Mouse (Mus musculus) neural tube, embryonic 11.5 days (tissue): Measurements from ENCODE around the gene Hist1h1a. TPM values are rescaled to one million over a fixed set of nuclear protein-coding genes. Genes with fewer than 3 reads are reported as not detected.

ENCODE experiments used
- ATAC-seq: fragments of 200-750 bp; cut with Nextera tagmentation; 2 replicates; pipeline ENCODE4 v1.8.0; 2017; ENCODE audit warnings: moderate number of reproducible peaks, mild to moderate bottlenecking, moderate TSS enrichment, moderate library complexity; ENCODE audit not compliant: insufficient read depth, low FRiP score, low TSS enrichment
- DNase-seq: peaks from one replicate; pipeline ENCODE4 v3.0.0-alpha.2; 2015; ENCODE audit warnings: low spot score
- H3K27ac ChIP-seq: fragments of 300-500 bp; sonication (generic); 2 replicates; pipeline ENCODE4 v1.5.1; 2014; ENCODE audit warnings: low read depth, mild to moderate bottlenecking, low read length
- H3K27me3 ChIP-seq: fragments of 300-500 bp; sonication (generic); 2 replicates; pipeline ENCODE4 v1.6.1; 2014; ENCODE audit warnings: mild to moderate bottlenecking, low read length, mixed read lengths; ENCODE audit not compliant: control insufficient read depth, insufficient read depth
- H3K36me3 ChIP-seq: fragments of 300-500 bp; sonication (generic); 2 replicates; pipeline ENCODE4 v1.6.1; 2014; ENCODE audit warnings: mild to moderate bottlenecking, low read length, moderate library complexity, mixed read lengths; ENCODE audit not compliant: control insufficient read depth, insufficient read depth
- H3K4me1 ChIP-seq: fragments of 300-500 bp; sonication (generic); 2 replicates; pipeline ENCODE4 v1.6.1; 2014; ENCODE audit warnings: low read length, mixed read lengths; ENCODE audit not compliant: control insufficient read depth, insufficient read depth
- H3K4me2 ChIP-seq: fragments of 300-500 bp; sonication (generic); 2 replicates; pipeline ENCODE4 v1.6.1; 2014; ENCODE audit warnings: low read depth, mild to moderate bottlenecking, moderate library complexity
- H3K4me3 ChIP-seq: fragments of 300-500 bp; sonication (generic); 2 replicates; pipeline ENCODE4 v1.5.1; 2014; ENCODE audit warnings: low read depth, low read length
- H3K9ac ChIP-seq: fragments of 300-500 bp; sonication (generic); 2 replicates; pipeline ENCODE4 v1.6.1; 2014; ENCODE audit warnings: mild to moderate bottlenecking, low read length
- H3K9me3 ChIP-seq: fragments of 300-500 bp; sonication (generic); 2 replicates; pipeline ENCODE4 v1.6.1; 2016; ENCODE audit warnings: low read length; ENCODE audit not compliant: control insufficient read depth
- WGBS: fragments of 180-500 bp; shearing (Covaris S2); extraction: QIAGEN DNeasy Blood & Tissue Kit; methylation state at CpG from one replicate; pipeline ENCODE4 v1.1.7; 2014; 5-methylcytosine and 5-hydroxymethylcytosine counted together
- microRNA-seq: library from miRNA; unstranded; fragments of <30 nt; microRNA quantifications from one replicate; pipeline ENCODE4, GENCODE M21; 2016
- polyA plus RNA-seq: library from polyadenylated mRNA; unstranded; fragments of >200 nt; fragmentation: Nextera tagmentation; extraction: Ambion mirVana; gene quantifications from 2 replicates; pipeline ENCODE4 v1.2.1, GENCODE M21; 2014

Hist1h1a gene
- polyA plus RNA-seq, 1 experiment from 2014 or later = 1.1 TPM

DNA sequence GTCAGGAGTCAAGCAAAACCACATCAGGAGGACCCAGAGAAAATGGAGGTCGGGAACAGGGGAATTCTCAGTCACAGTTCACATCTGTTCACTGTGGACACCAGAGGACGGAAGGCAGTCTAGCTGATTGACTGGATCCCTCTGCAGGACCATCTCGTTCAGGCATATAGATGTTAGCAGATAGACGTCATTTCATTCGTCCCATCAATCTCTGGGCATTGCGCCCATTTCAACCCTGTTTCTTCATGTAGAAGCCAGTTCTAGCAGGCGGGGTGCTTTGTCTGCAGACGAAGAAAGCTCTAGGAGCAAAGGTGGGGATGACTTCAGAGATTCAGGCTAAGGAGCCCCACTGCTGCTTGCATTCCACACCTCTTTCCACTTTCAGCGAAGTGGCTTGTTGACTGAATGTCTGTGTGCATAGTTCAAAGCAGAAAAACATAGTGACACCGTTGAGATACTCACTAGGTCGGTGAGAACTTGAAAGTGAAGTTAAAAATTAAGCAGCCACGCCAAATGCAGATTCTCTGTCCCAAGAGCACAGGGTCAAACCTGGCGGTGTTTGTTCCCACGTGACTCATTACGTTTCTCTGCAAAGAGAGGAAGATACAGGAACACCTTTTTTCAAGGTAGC is 43.1 kb downstream of the Hist1h1a start, which contains the start of gene Slc17a2:
TSS of gene Slc17a2 (plus strand) at position 572 of the 631 bp plus-strand sequence.
- Histone ChIP-seq H3K4me2 (no peak within 1 kb of the TSS), H3K4me1 (no peaks in the 10 kb centered on the region), H3K9ac (no peak within 1 kb of the TSS), H3K9me3 (no peaks in the 10 kb centered on the region), H3K27me3 (no peaks in the 10 kb centered on the region), H3K36me3 (no peaks in the 10 kb centered on the region), H3K27ac (no peak within 1 kb of the TSS), H3K4me3 (no peak within 1 kb of the TSS)
- no peak for ATAC-seq
- DNase-seq = no peak
- 84% methylated on average over 15 of the region's 15 CpGs for WGBS

Small RNAs within 50 kb of the gene (microRNA-seq; reads per million reads assigned to microRNA genes)
- gene Gm44314 = not detected
- not detected for gene Gm44484

Other genes starting within 250 kb of the Hist1h1a start
- 3.4 and 6.8 TPM in 2 replicates for gene Hist1h4h, start 232.6 kb upstream of the Hist1h1a start, polyA plus RNA-seq
- 1.6 and 2.1 TPM in 2 replicates for gene Hist1h2af, start 229.8 kb upstream of the Hist1h1a start, polyA plus RNA-seq
- gene Hist1h3g, start 228.2 kb upstream of the Hist1h1a start, polyA plus RNA-seq = 3.3 and 4.3 TPM in 2 replicates
- 0.82 and 1.3 TPM in 2 replicates for gene Hist1h2bh, start 220.3 kb upstream of the Hist1h1a start, polyA plus RNA-seq
- gene Hist1h3f, start 219.6 kb upstream of the Hist1h1a start, polyA plus RNA-seq = 0.51 and 1.4 TPM in 2 replicates
- 0.94 and 1.5 TPM in 2 replicates for gene Hist1h4f, start 212.0 kb upstream of the Hist1h1a start, polyA plus RNA-seq
- gene Hist1h1d, start 210.4 kb upstream of the Hist1h1a start, polyA plus RNA-seq = 0.58 TPM in 2 replicates
- 6.4 and 6.9 TPM in 2 replicates for gene Hist1h3e, start 201.3 kb upstream of the Hist1h1a start, polyA plus RNA-seq
- 61.5 and 64.3 TPM in 2 replicates for gene Hist1h2ae, start 192.4 kb upstream of the Hist1h1a start, polyA plus RNA-seq
- gene Hist1h2bg, start 192.3 kb upstream of the Hist1h1a start, polyA plus RNA-seq = 6.9 and 10.2 TPM in 2 replicates
- gene Hist1h2bf, start 189.5 kb upstream of the Hist1h1a start, polyA plus RNA-seq = 3.4 and 4.1 TPM in 2 replicates
- 0.90 and 4.0 TPM in 2 replicates for gene Hist1h2ad, start 189.3 kb upstream of the Hist1h1a start, polyA plus RNA-seq
- 8.1 and 10.4 TPM in 2 replicates for gene Hist1h3d, start 187.9 kb upstream of the Hist1h1a start, polyA plus RNA-seq
- gene Hist1h4d, start 182.1 kb upstream of the Hist1h1a start, polyA plus RNA-seq = 89.4 and 91.9 TPM in 2 replicates
- gene Hist1h2be, start 142.5 kb upstream of the Hist1h1a start, polyA plus RNA-seq = 1.7 and 1.8 TPM in 2 replicates
- 16.3 and 18.2 TPM in 2 replicates for gene Hist1h1e, start 141.1 kb upstream of the Hist1h1a start, polyA plus RNA-seq
- 0.92 and 0.97 TPM in 2 replicates for gene Hist1h2ac, start 79.7 kb upstream of the Hist1h1a start, polyA plus RNA-seq
- 21.3 and 22.2 TPM in 2 replicates for gene Hist1h2bc, start 79.5 kb upstream of the Hist1h1a start, polyA plus RNA-seq
- not detected in 2 replicates for gene Hist1h1t, start 67.9 kb upstream of the Hist1h1a start, polyA plus RNA-seq
- gene Hist1h4c, start 65.2 kb upstream of the Hist1h1a start, polyA plus RNA-seq = 4.1 and 5.2 TPM in 2 replicates
- gene Hfe, start 52.8 kb upstream of the Hist1h1a start, polyA plus RNA-seq = 3.2 and 3.3 TPM in 2 replicates
- gene Hist1h1c, start 24.9 kb upstream of the Hist1h1a start, polyA plus RNA-seq = 12.2 and 15.3 TPM in 2 replicates
- 8.3 and 10.6 TPM in 2 replicates for gene Hist1h3c, start 18.1 kb upstream of the Hist1h1a start, polyA plus RNA-seq
- 2.4 and 2.9 TPM in 2 replicates for gene Hist1h2bb, start 16.9 kb upstream of the Hist1h1a start, polyA plus RNA-seq
- gene Hist1h2ab, start 12.5 kb upstream of the Hist1h1a start, polyA plus RNA-seq = 33.1 and 47.3 TPM in 2 replicates
- gene Hist1h3b, start 11.4 kb upstream of the Hist1h1a start, polyA plus RNA-seq = 6.2 and 8.4 TPM in 2 replicates
- gene Hist1h4b, start 6.7 kb upstream of the Hist1h1a start, polyA plus RNA-seq = 4.3 and 9.0 TPM in 2 replicates
- not detected in 2 replicates for gene Hist1h4a, start 2.4 kb upstream of the Hist1h1a start, polyA plus RNA-seq
- gene Hist1h3a, start 1.3 kb upstream of the Hist1h1a start, polyA plus RNA-seq = 2.3 and 4.3 TPM in 2 replicates
- not detected in 2 replicates for gene Trim38, start 6.2 kb downstream of the Hist1h1a start, polyA plus RNA-seq
- gene Slc17a2, start 43.3 kb downstream of the Hist1h1a start, polyA plus RNA-seq = not detected in 2 replicates
- not detected in 2 replicates for gene Slc17a3, start 75.8 kb downstream of the Hist1h1a start, polyA plus RNA-seq
- gene Slc17a1, start 104.1 kb downstream of the Hist1h1a start, polyA plus RNA-seq = not detected in 2 replicates
- 0.49 and 0.64 TPM in 2 replicates for gene Slc17a4, start 151.3 kb downstream of the Hist1h1a start, polyA plus RNA-seq
- gene Hist1h2ba, start 170.5 kb downstream of the Hist1h1a start, polyA plus RNA-seq = not detected in 2 replicates
- not detected in 2 replicates for gene Hist1h2aa, start 170.8 kb downstream of the Hist1h1a start, polyA plus RNA-seq
- 0.45 and 0.73 TPM in 2 replicates for gene Scgn, start 227.5 kb downstream of the Hist1h1a start, polyA plus RNA-seq